Mouse (Mus musculus) frontal cortex, adult (tissue): ENCODE measurements around the gene Fam178b.
"Not testable (repeated sequence)": the region's sequence is repeated elsewhere in the genome, so short reads cannot be mapped to it uniquely, and the experiment has no call there.

ENCODE experiments used
- ATAC-seq: cut with Nextera tagmentation; 2 replicates; pipeline ENCODE4 v1.9.2; 2017; ENCODE audit warnings: mild to moderate bottlenecking, moderate library complexity, mixed read lengths; ENCODE audit not compliant: low TSS enrichment

The Fam178b gene

GRCm38 (mm10) chr1:36630053-36630739 lies 52.8 kb downstream of the Fam178b start:
- no peak for ATAC-seq

GRCm38 (mm10) chr1:36628585-36628984 lies 54.4 kb downstream of the Fam178b start:
- peak; percentile 92 for ATAC-seq

- no peak for ATAC-seq
These were observed 57.5 kb downstream of the Fam178b start for GRCm38 (mm10) chr1:36625442-36625841.

GRCm38 (mm10) chr1:36615958-36616357 lies 67.0 kb downstream of the Fam178b start:
- not testable (repeated sequence) for ATAC-seq

- ATAC-seq = peak; percentile 20; the same call in 1 of the 2 replicates
These were observed 67.8 kb downstream of the Fam178b start for GRCm38 (mm10) chr1:36615188-36615587.

- no peak for ATAC-seq
These were observed 68.4 kb downstream of the Fam178b start for GRCm38 (mm10) chr1:36614584-36614983.

- no peak for ATAC-seq
These were observed 69.5 kb downstream of the Fam178b start for GRCm38 (mm10) chr1:36613374-36613895.

GRCm38 (mm10) chr1:36612362-36612761 lies 70.6 kb downstream of the Fam178b start:
- ATAC-seq = peak; percentile 57; the same call in 1 of the 2 replicates

- no peak for ATAC-seq
These were observed 71.4 kb downstream of the Fam178b start for GRCm38 (mm10) chr1:36611449-36612123.

- no peak for ATAC-seq
These were observed 74.8 kb downstream of the Fam178b start for GRCm38 (mm10) chr1:36608211-36608610.

GRCm38 (mm10) chr1:36606951-36607350 lies 76.0 kb downstream of the Fam178b start:
- peak; percentile 80 for ATAC-seq

- ATAC-seq = no peak
These were observed 78.5 kb downstream of the Fam178b start for GRCm38 (mm10) chr1:36604254-36605156.

- ATAC-seq = peak; percentile 45
These were observed 79.6 kb downstream of the Fam178b start for GRCm38 (mm10) chr1:36603361-36603760.

GRCm38 (mm10) chr1:36602271-36602670 lies 80.7 kb downstream of the Fam178b start:
- no peak for ATAC-seq

- ATAC-seq = no peak
These were observed 84.6 kb downstream of the Fam178b start for GRCm38 (mm10) chr1:36598411-36598810.

GRCm38 (mm10) chr1:36596114-36596513 lies 86.9 kb downstream of the Fam178b start:
- peak; percentile 34; the same call in 1 of the 2 replicates for ATAC-seq

- ATAC-seq = no peak
These were observed 87.6 kb downstream of the Fam178b start for GRCm38 (mm10) chr1:36595167-36595931.

GRCm38 (mm10) chr1:36593099-36593498 lies 89.9 kb downstream of the Fam178b start:
- ATAC-seq = no peak

- ATAC-seq = no peak
These were observed 91.6 kb downstream of the Fam178b start for GRCm38 (mm10) chr1:36591408-36591807.

GRCm38 (mm10) chr1:36590664-36591063 lies 92.3 kb downstream of the Fam178b start:
- no peak for ATAC-seq

GRCm38 (mm10) chr1:36589486-36589885 lies 93.5 kb downstream of the Fam178b start:
- ATAC-seq = no peak
